Mouse (Mus musculus): ENCODE results near the gene Itga5. TPM values are rescaled to one million over a fixed set of nuclear protein-coding genes. Genes with fewer than 3 reads are reported as not detected.
A peak's percentile ranks its signal among the peaks of the same experiment; 100 is the strongest.
"Not testable (repeated sequence)": the region's sequence is repeated elsewhere in the genome, so short reads cannot be mapped to it uniquely, and the experiment has no call there.

The Itga5 gene
- 1 to 10 TPM; 4.0 to 4.9 (median 4.5) TPM for total RNA-seq (2022)

- DNase-seq (ENCODE audit: low spot score in 2 of 2) = peak; percentile 64 to 74
These were observed at the start of gene Itga5 for GRCm38 (mm10) chr15:103366376-103367149. Gene Itga5, minus strand, starts transcription at chr15:103366763.

GRCm38 (mm10) chr15:103405586-103405985, 39.0 kb upstream of the Itga5 start:
- DNase-seq (ENCODE audit: low spot score in 2 of 2) = not testable (repeated sequence)

- no peak for DNase-seq (ENCODE audit: low spot score in 2 of 2)
These were observed 34.8 kb upstream of the Itga5 start for GRCm38 (mm10) chr15:103401361-103401760.

GRCm38 (mm10) chr15:103393577-103393976, 27.0 kb upstream of the Itga5 start:
- no peak for DNase-seq (ENCODE audit: low spot score in 2 of 2)

- no peak for DNase-seq (ENCODE audit: low spot score in 2 of 2)
These were observed 22.1 kb upstream of the Itga5 start for GRCm38 (mm10) chr15:103388556-103389145.

GRCm38 (mm10) chr15:103383771-103384488, 17.4 kb upstream of the Itga5 start:
- no peak for DNase-seq (ENCODE audit: low spot score in 2 of 2)

- peak; percentile 34 to 49 for DNase-seq (ENCODE audit: low spot score in 2 of 2)
These were observed 16.3 kb upstream of the Itga5 start for GRCm38 (mm10) chr15:103382795-103383406.

GRCm38 (mm10) chr15:103382075-103382474, 15.5 kb upstream of the Itga5 start:
- no peak for DNase-seq (ENCODE audit: low spot score in 2 of 2)

- DNase-seq (ENCODE audit: low spot score in 2 of 2) = no peak
These were observed 12.2 kb upstream of the Itga5 start for GRCm38 (mm10) chr15:103378665-103379356.

GRCm38 (mm10) chr15:103377752-103378664, 11.4 kb upstream of the Itga5 start:
- DNase-seq (ENCODE audit: low spot score in 2 of 2) = no peak

- DNase-seq (ENCODE audit: low spot score in 2 of 2) = no peak
These were observed 10.3 kb upstream of the Itga5 start for GRCm38 (mm10) chr15:103376837-103377269.

GRCm38 (mm10) chr15:103375112-103375800, 8.7 kb upstream of the Itga5 start:
- DNase-seq (ENCODE audit: low spot score in 2 of 2) = no peak

GRCm38 (mm10) chr15:103372461-103372860, 5.9 kb upstream of the Itga5 start:
- no peak for DNase-seq (ENCODE audit: low spot score in 2 of 2)

- no peak for DNase-seq (ENCODE audit: low spot score in 2 of 2)
These were observed 5.2 kb upstream of the Itga5 start for GRCm38 (mm10) chr15:103371741-103372140.

- DNase-seq (ENCODE audit: low spot score in 2 of 2) = peak; percentile 36 to 58
These were observed 4.6 kb upstream of the Itga5 start for GRCm38 (mm10) chr15:103371208-103371607.

- DNase-seq (ENCODE audit: low spot score in 2 of 2) = no peak
These were observed 3.9 kb upstream of the Itga5 start for GRCm38 (mm10) chr15:103370462-103370861.

- DNase-seq (ENCODE audit: low spot score in 2 of 2) = no peak
These were observed 2.6 kb upstream of the Itga5 start for GRCm38 (mm10) chr15:103369123-103369522.

GRCm38 (mm10) chr15:103368179-103368940, 1.8 kb upstream of the Itga5 start:
- no peak for DNase-seq (ENCODE audit: low spot score in 2 of 2)

Data from gastrocnemius, adult 8-10 months (tissue).